Mouse (Mus musculus) bone marrow macrophage, adult 2 months (primary cell): ENCODE data around the gene Vwa7.

Experiments used
- CTCF ChIP-seq: IDR thresholded peaks from 2 replicates; pipeline ENCODE4 v1.5.1; 2012; ENCODE audit warnings: low read depth, mild to moderate bottlenecking, low read length, moderate library complexity
- POLR2A ChIP-seq: IDR thresholded peaks from 2 replicates; pipeline ENCODE4 v1.6.1; 2012; ENCODE audit warnings: mild to moderate bottlenecking, low read depth, low read length, borderline replicate concordance

DNA sequence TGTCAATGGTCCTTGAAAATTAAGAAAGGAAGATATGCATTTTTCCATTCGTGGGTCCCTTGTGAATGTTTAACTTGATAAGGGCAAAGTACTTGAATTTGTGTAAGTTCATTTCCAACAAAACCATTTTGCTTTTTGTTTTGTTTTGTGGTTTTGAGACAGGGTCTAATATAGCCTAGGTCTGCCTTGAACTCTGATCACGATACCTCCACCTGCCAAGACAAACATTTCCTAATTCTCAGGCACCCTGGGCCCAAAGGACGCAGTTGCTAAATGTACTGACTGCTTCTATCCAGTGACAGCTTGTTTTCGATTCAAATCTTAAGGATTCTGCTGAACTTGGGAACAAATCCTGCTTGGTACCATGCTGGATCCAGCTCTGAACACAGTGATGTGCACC is 36.7 kb upstream of the Vwa7 start:
- TF ChIP-seq POLR2A: no peak
- TF ChIP-seq CTCF: no peak
